Mouse (Mus musculus) E14TG2a.4 (cell line): ENCODE data around the gene Timm44.

Experiments
- H3K27me3 ChIP-seq: 2 replicates; pipeline ENCODE4 v1.6.1; 2014; ENCODE audit warnings: low read length, control low read depth; ENCODE audit not compliant: insufficient read depth
- H3K36me3 ChIP-seq: 2 replicates; pipeline ENCODE4 v1.6.1; 2014; ENCODE audit warnings: low read length, control low read depth; ENCODE audit not compliant: insufficient read depth
- H3K4me1 ChIP-seq: replicated peaks from 2 replicates; pipeline ENCODE4 v1.6.1; 2014; ENCODE audit warnings: low read depth, low read length, control low read depth
- H3K4me3 ChIP-seq: replicated peaks from 2 replicates; pipeline ENCODE4 v1.5.1; 2014; ENCODE audit warnings: mild to moderate bottlenecking, low read length
- H3K9me3 ChIP-seq: 2 replicates; pipeline ENCODE4 v1.6.1; 2014; ENCODE audit warnings: low read length, control low read depth
- CTCF ChIP-seq: conservative IDR thresholded peaks from 2 replicates; pipeline ENCODE4 v1.5.1; 2014; ENCODE audit warnings: low read length
- NANOG ChIP-seq: IDR thresholded peaks from 2 replicates; pipeline ENCODE4 v1.6.1; 2014; ENCODE audit warnings: borderline replicate concordance, low read length, mixed read lengths
- POU5F1 ChIP-seq: IDR thresholded peaks from 2 replicates; pipeline ENCODE4 v1.6.1; 2014; ENCODE audit warnings: low read length, borderline replicate concordance

The Timm44 gene

GRCm38 (mm10) chr8:4292738-4293137 lies 17.0 kb upstream of the Timm44 start:
- Histone ChIP-seq H3K9me3 (no peaks in the 10 kb centered on the region), H3K4me1 (peaks cover 25% of the 10 kb centered on the region), H3K36me3 (peaks cover 98% of the 10 kb centered on the region), H3K27me3 (no peaks in the 10 kb centered on the region), H3K4me3 (no peak overlapping the region)
- TF ChIP-seq POU5F1, result no peak
- TF ChIP-seq NANOG, result no peak
- no peak for TF ChIP-seq CTCF

DNA sequence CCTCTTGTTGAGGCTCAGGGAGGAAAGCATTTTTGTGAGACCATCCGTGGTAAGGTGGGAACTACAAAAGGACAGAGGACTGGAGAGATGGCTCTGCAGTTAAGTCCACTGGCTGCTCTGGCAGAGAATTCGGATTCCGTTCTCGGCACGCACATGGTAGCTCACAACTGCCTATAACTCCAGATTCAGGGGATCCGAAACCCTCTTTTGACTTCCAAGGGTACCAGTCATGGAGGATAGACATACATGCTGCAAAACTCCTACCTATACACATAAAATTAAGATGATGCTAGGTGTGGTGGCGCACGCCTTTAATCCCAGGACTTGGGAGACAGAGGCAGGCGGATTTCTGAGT lies 375 bp upstream of the Timm44 start:
- no peak for TF ChIP-seq CTCF
- Histone ChIP-seq H3K27me3 (no peaks in the 10 kb centered on the region), H3K4me1 (peaks cover 23% of the 10 kb centered on the region), H3K9me3 (no peaks in the 10 kb centered on the region), H3K4me3 (peak overlapping the region; percentile 98), H3K36me3 (peaks cover 26% of the 10 kb centered on the region)

DNA sequence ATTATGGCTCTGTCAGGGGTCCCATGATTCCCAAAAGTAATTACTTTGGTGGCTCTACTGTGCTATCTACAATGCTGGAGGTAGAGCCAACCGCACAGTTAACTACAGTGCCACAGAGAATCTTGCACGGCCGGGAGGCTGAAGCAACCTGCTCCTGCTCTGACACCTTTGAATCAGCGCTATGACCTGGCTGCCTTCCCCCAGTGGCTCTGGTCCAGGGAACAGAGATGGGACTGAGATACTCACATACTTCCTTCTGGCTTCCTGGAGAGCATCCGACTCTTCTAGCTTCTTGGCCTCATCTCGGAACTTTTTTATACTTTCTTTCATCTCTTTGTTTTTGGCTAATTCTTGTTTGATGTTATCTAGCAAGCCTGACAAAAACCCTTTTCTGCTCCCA lies 6.1 kb downstream of the Timm44 start:
- TF ChIP-seq NANOG (no peak), POU5F1 (no peak), CTCF (no peak)
- H3K36me3 ChIP-seq, result peaks cover 86% of the 10 kb centered on the region
- H3K4me1 ChIP-seq, result peaks cover 38% of the 10 kb centered on the region
- no peaks in the 10 kb centered on the region for H3K9me3 ChIP-seq
- no peak overlapping the region for H3K4me3 ChIP-seq
- no peaks in the 10 kb centered on the region for H3K27me3 ChIP-seq

GRCm38 (mm10) chr8:4267627-4268026 lies 8.1 kb downstream of the Timm44 start:
- H3K36me3 ChIP-seq, result peaks cover 87% of the 10 kb centered on the region
- H3K4me1 ChIP-seq, result peaks cover 25% of the 10 kb centered on the region
- peak; percentile 61 for TF ChIP-seq CTCF
- TF ChIP-seq NANOG, result no peak
- TF ChIP-seq POU5F1, result no peak
- H3K4me3 ChIP-seq, result no peak overlapping the region
- H3K9me3 ChIP-seq, result no peaks in the 10 kb centered on the region
- no peaks in the 10 kb centered on the region for H3K27me3 ChIP-seq

- Histone ChIP-seq H3K36me3 (peaks cover 100% of the 10 kb centered on the region), H3K4me3 (no peak overlapping the region), H3K27me3 (no peaks in the 10 kb centered on the region), H3K9me3 (no peaks in the 10 kb centered on the region), H3K4me1 (peaks cover 30% of the 10 kb centered on the region)
- TF ChIP-seq NANOG, result no peak
- TF ChIP-seq CTCF, result no peak
- no peak for TF ChIP-seq POU5F1
Measured at GRCm38 (mm10) chr8:4265160-4265914, 10.4 kb downstream of the Timm44 start.

DNA sequence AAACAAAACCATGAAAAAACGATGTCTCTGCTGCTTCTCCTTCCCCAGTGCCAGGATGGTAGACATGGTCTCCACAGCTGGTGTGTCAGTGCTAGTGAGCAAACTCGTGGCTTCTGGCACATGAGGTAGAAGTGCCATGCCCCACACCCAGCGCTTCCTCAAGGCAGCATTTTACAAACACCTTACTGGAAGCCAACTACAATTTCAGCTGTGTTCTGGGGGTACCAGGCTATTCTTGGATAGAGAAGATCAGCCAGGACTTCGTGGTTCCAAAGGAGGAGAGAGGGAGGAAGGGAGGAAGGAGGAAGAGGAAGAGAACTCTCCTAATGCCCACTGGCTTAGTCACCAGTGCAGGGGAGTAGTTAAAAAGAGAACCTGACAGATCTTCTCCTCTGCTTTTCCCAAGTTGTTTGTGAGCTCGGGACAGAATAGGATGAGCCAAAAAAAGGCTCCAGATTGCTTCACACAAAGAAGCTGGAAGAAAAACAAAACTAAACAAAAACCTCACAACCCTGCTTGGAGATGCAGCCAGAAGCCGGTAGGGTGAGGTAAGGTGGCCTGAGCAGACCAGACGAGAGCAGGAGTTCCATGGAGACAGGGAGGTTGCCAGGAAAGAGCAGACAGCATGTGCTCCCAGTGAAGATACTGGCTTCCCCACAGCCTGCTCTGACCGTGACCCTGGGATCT lies 12.5 kb downstream of the Timm44 start:
- no peak for TF ChIP-seq CTCF
- TF ChIP-seq POU5F1, result no peak
- no peak for TF ChIP-seq NANOG
- no peaks in the 10 kb centered on the region for H3K9me3 ChIP-seq
- peaks cover 42% of the 10 kb centered on the region for H3K4me1 ChIP-seq
- no peaks in the 10 kb centered on the region for H3K27me3 ChIP-seq
- H3K4me3 ChIP-seq, result no peak overlapping the region
- peaks cover 90% of the 10 kb centered on the region for H3K36me3 ChIP-seq

DNA sequence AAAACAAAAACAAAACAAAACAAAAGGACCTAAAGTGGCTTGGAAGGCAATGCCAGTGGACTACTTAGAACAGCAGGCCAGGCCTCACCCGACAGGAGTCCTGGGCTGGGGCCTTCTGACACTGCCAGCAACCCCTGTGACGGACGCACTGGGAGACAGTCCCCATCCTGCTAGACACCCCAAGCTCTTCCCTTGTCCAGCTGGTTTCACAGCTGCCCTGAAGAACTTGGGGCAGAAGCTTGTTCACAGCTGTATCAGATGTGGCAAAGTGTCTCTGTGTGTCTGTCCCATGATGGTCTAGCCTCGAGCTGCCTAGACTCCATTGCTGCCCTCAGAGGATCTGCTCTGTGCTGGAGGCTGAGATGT lies 15.9 kb downstream of the Timm44 start:
- Histone ChIP-seq H3K36me3 (peaks cover 87% of the 10 kb centered on the region), H3K4me1 (peaks cover 31% of the 10 kb centered on the region), H3K9me3 (no peaks in the 10 kb centered on the region), H3K27me3 (no peaks in the 10 kb centered on the region), H3K4me3 (0 out of 2 replicates have a peak overlapping the region, but pooled peaks have one; percentile 13)
- TF ChIP-seq POU5F1 (no peak), NANOG (no peak), CTCF (no peak)

- peaks cover 87% of the 10 kb centered on the region for H3K36me3 ChIP-seq
- TF ChIP-seq NANOG, result no peak
- H3K27me3 ChIP-seq, result no peaks in the 10 kb centered on the region
- H3K9me3 ChIP-seq, result no peaks in the 10 kb centered on the region
- peak within 1 kb of the TSS; percentile 84 for H3K4me3 ChIP-seq
- H3K4me1 ChIP-seq, result peaks cover 33% of the 10 kb centered on the region
Measured at GRCm38 (mm10) chr8:4259125-4259804, 16.4 kb downstream of the Timm44 start, which contains the start of gene Ctxn1. TSS of gene Ctxn1 (minus strand) at chr8:4259274.
